Mouse (Mus musculus): ENCODE data around the gene Cit. TPM values are rescaled to one million over a fixed set of nuclear protein-coding genes. Genes with fewer than 3 reads are reported as not detected.

Cit gene
- total RNA-seq, 1 experiment = 43.4 TPM

- H3K27ac ChIP-seq (ENCODE audit: insufficient read depth, low read depth, low read length, poor library complexity, severe bottlenecking) = no peak overlapping the region
- DNase-seq (ENCODE audit: low read depth, low spot score) = no peak
- peaks cover 0 to 8% of the 10 kb centered on the region in 2 experiments; a peak in 1 of 4 replicates for H3K4me1 ChIP-seq (ENCODE audit: control insufficient read depth in 2 of 2, insufficient read depth in 2 of 2, low read length in 2 of 2, poor library complexity in 1 of 2)
- TF ChIP-seq ZC3H11A (IDR thresholded peaks at IDR 0.05; ENCODE audit: borderline replicate concordance, low read depth, low read length) = no peak
- no peak for TF ChIP-seq CHD2 (IDR thresholded peaks at IDR 0.05; ENCODE audit: low read depth, low read length)
- no peak for TF ChIP-seq MAFK (IDR thresholded peaks at IDR 0.05; ENCODE audit: insufficient read depth, low read depth, low read length)
- TF ChIP-seq HCFC1 (IDR thresholded peaks at IDR 0.05; ENCODE audit: borderline replicate concordance, insufficient read depth, low read length) = no peak
- TF ChIP-seq ZNF384 (IDR thresholded peaks at IDR 0.05; ENCODE audit: low read depth, low read length) = no peak
- no peak overlapping the region for H3K4me3 ChIP-seq (ENCODE audit: insufficient read depth in 1 of 2, low read depth in 1 of 2, low read length in 2 of 2, poor library complexity in 1 of 2, severe bottlenecking in 1 of 2)
- no peaks in the 10 kb centered on the region for H3K9me3 ChIP-seq (ENCODE audit: control insufficient read depth, insufficient read depth, low read depth, low read length)
- no peak overlapping the region for H3K9ac ChIP-seq (ENCODE audit: insufficient read depth, low read depth, low read length, poor library complexity, severe bottlenecking)
- in situ Hi-C loops (cut with MboI; ENCODE audit: low sequenced_read_pairs in 2 of 2, unreplicated experiment in 2 of 2) = no loop called here
- H3K36me3 ChIP-seq (ENCODE audit: control insufficient read depth, insufficient read depth, low read length, poor library complexity, severe bottlenecking) = peaks cover 9% of the 10 kb centered on the region; the same call in 1 of the 2 replicates
Measured at GRCm38 (mm10) chr5:115910491-115910890, 65.4 kb downstream of the Cit start.

- H3K9me3 ChIP-seq (ENCODE audit: control insufficient read depth, insufficient read depth, low read depth, low read length) = no peaks in the 10 kb centered on the region
- DNase-seq (ENCODE audit: low read depth, low spot score) = no peak
- H3K27ac ChIP-seq (ENCODE audit: insufficient read depth, low read depth, low read length, poor library complexity, severe bottlenecking) = no peak overlapping the region
- H3K36me3 ChIP-seq (ENCODE audit: control insufficient read depth, insufficient read depth, low read length, poor library complexity, severe bottlenecking) = peaks cover 4% of the 10 kb centered on the region; the same call in 1 of the 2 replicates
- peaks cover 0 to 5% of the 10 kb centered on the region in 2 experiments; a peak in 2 of 4 replicates for H3K4me1 ChIP-seq (ENCODE audit: control insufficient read depth in 2 of 2, insufficient read depth in 2 of 2, low read length in 2 of 2, poor library complexity in 1 of 2)
- H3K4me3 ChIP-seq (ENCODE audit: insufficient read depth in 1 of 2, low read depth in 1 of 2, low read length in 2 of 2, poor library complexity in 1 of 2, severe bottlenecking in 1 of 2) = no peak overlapping the region
- no peak overlapping the region for H3K9ac ChIP-seq (ENCODE audit: insufficient read depth, low read depth, low read length, poor library complexity, severe bottlenecking)
- in situ Hi-C loops (cut with MboI; ENCODE audit: low sequenced_read_pairs in 2 of 2, unreplicated experiment in 2 of 2) = no loop called here
- no peak for TF ChIP-seq CHD2 (IDR thresholded peaks at IDR 0.05; ENCODE audit: low read depth, low read length)
- TF ChIP-seq HCFC1 (IDR thresholded peaks at IDR 0.05; ENCODE audit: borderline replicate concordance, insufficient read depth, low read length) = no peak
- no peak for TF ChIP-seq ZNF384 (IDR thresholded peaks at IDR 0.05; ENCODE audit: low read depth, low read length)
- TF ChIP-seq MAFK (IDR thresholded peaks at IDR 0.05; ENCODE audit: insufficient read depth, low read depth, low read length) = no peak
- no peak for TF ChIP-seq ZC3H11A (IDR thresholded peaks at IDR 0.05; ENCODE audit: borderline replicate concordance, low read depth, low read length)
Measured at GRCm38 (mm10) chr5:115915481-115915880, 70.4 kb downstream of the Cit start.

- in situ Hi-C loops (cut with MboI; ENCODE audit: low sequenced_read_pairs in 2 of 2, unreplicated experiment in 2 of 2) = no loop called here
- no peak overlapping the region for H3K27ac ChIP-seq (ENCODE audit: insufficient read depth, low read depth, low read length, poor library complexity, severe bottlenecking)
- H3K9me3 ChIP-seq (ENCODE audit: control insufficient read depth, insufficient read depth, low read depth, low read length) = no peaks in the 10 kb centered on the region
- no peak overlapping the region for H3K4me3 ChIP-seq (ENCODE audit: insufficient read depth in 1 of 2, low read depth in 1 of 2, low read length in 2 of 2, poor library complexity in 1 of 2, severe bottlenecking in 1 of 2)
- peaks cover 0 to 5% of the 10 kb centered on the region in 2 experiments; a peak in 2 of 4 replicates for H3K4me1 ChIP-seq (ENCODE audit: control insufficient read depth in 2 of 2, insufficient read depth in 2 of 2, low read length in 2 of 2, poor library complexity in 1 of 2)
- TF ChIP-seq ZC3H11A (IDR thresholded peaks at IDR 0.05; ENCODE audit: borderline replicate concordance, low read depth, low read length) (no peak), MAFK (IDR thresholded peaks at IDR 0.05; ENCODE audit: insufficient read depth, low read depth, low read length) (no peak), ZNF384 (IDR thresholded peaks at IDR 0.05; ENCODE audit: low read depth, low read length) (no peak), HCFC1 (IDR thresholded peaks at IDR 0.05; ENCODE audit: borderline replicate concordance, insufficient read depth, low read length) (no peak), CHD2 (IDR thresholded peaks at IDR 0.05; ENCODE audit: low read depth, low read length) (no peak)
- DNase-seq (ENCODE audit: low read depth, low spot score) = no peak
- H3K36me3 ChIP-seq (ENCODE audit: control insufficient read depth, insufficient read depth, low read length, poor library complexity, severe bottlenecking) = peaks cover 4% of the 10 kb centered on the region; the same call in 1 of the 2 replicates
- no peak overlapping the region for H3K9ac ChIP-seq (ENCODE audit: insufficient read depth, low read depth, low read length, poor library complexity, severe bottlenecking)
Measured at GRCm38 (mm10) chr5:115917960-115918359, 72.9 kb downstream of the Cit start.

GRCm38 (mm10) chr5:115918597-115919351, 73.7 kb downstream of the Cit start:
- Histone ChIP-seq H3K36me3 (ENCODE audit: control insufficient read depth, insufficient read depth, low read length, poor library complexity, severe bottlenecking) (peaks cover 2% of the 10 kb centered on the region; the same call in 1 of the 2 replicates), H3K9ac (ENCODE audit: insufficient read depth, low read depth, low read length, poor library complexity, severe bottlenecking) (no peak overlapping the region), H3K4me3 (ENCODE audit: insufficient read depth in 1 of 2, low read depth in 1 of 2, low read length in 2 of 2, poor library complexity in 1 of 2, severe bottlenecking in 1 of 2) (no peak overlapping the region), H3K9me3 (ENCODE audit: control insufficient read depth, insufficient read depth, low read depth, low read length) (no peaks in the 10 kb centered on the region), H3K4me1 (ENCODE audit: control insufficient read depth in 2 of 2, insufficient read depth in 2 of 2, low read length in 2 of 2, poor library complexity in 1 of 2) (peaks cover 0 to 5% of the 10 kb centered on the region in 2 experiments; a peak in 2 of 4 replicates), H3K27ac (ENCODE audit: insufficient read depth, low read depth, low read length, poor library complexity, severe bottlenecking) (no peak overlapping the region)
- in situ Hi-C loops (cut with MboI; ENCODE audit: low sequenced_read_pairs in 2 of 2, unreplicated experiment in 2 of 2) = no loop called here
- TF ChIP-seq HCFC1 (IDR thresholded peaks at IDR 0.05; ENCODE audit: borderline replicate concordance, insufficient read depth, low read length) = no peak
- no peak for TF ChIP-seq ZNF384 (IDR thresholded peaks at IDR 0.05; ENCODE audit: low read depth, low read length)
- no peak for TF ChIP-seq CHD2 (IDR thresholded peaks at IDR 0.05; ENCODE audit: low read depth, low read length)
- TF ChIP-seq MAFK (IDR thresholded peaks at IDR 0.05; ENCODE audit: insufficient read depth, low read depth, low read length) = no peak
- no peak for TF ChIP-seq ZC3H11A (IDR thresholded peaks at IDR 0.05; ENCODE audit: borderline replicate concordance, low read depth, low read length)
- DNase-seq (ENCODE audit: low read depth, low spot score) = no peak

Data from ES-E14 (cell line).